In the genomic region with DNA sequence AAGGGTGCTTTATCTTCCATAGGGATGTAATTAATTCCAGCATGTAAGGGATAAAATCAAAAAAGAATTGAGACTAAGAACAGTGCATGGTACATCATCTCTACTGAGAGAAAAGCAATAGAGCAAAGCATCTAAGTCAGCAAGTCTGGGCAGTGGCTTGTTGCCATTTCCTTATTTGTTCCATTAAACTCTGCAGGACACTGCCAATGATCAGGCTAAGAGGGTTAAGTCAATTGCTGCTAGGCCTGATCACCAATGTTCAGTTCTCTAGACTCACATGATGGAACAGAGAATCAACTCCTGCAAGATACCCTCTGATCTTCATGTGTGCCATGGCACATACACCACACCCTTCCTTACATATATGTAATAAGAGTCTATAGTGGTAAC, we compare ENCODE assay signal across 13 mouse cellular contexts. TPM values are rescaled to one million over a fixed set of nuclear protein-coding genes. Genes with fewer than 3 reads are reported as not detected.
"Had no signal": no experiment of that assay in that cellular context is flagged by ENCODE, and none has a peak within 500 bp of the region (broad histone marks: within the 10 kb centered on the region; RNA-seq: fewer than 3 reads in every experiment).

No protein-coding gene starts in this region.

- H3K27ac ChIP-seq: kidney, postnatal 0 days; limb, embryonic 10.5 days; liver, embryonic 15.5 days; midbrain, embryonic 13.5 days; stomach, postnatal 0 days had no signal

- ATAC-seq: lung, postnatal 0 days had no signal

- H3K36me3 ChIP-seq: limb, embryonic 10.5 days; liver, embryonic 15.5 days; midbrain, embryonic 13.5 days had no signal

- H3K4me1 ChIP-seq: liver, embryonic 15.5 days; midbrain, embryonic 13.5 days had no signal

- H3K9ac ChIP-seq: liver, embryonic 15.5 days; midbrain, embryonic 13.5 days had no signal

- H3K27me3 ChIP-seq: liver, embryonic 15.5 days; midbrain, embryonic 13.5 days had no signal

- H3K4me3 ChIP-seq: limb, embryonic 10.5 days; liver, embryonic 15.5 days; midbrain, embryonic 13.5 days had no signal

- DNase-seq: kidney, adult 9 months; kidney, postnatal 36 days; lung, adult 2 months; lung, postnatal 36 days; thymus, postnatal 25 days had no signal

RNA-seq across cellular contexts. Expression of a gene that starts 57.1 kb away (rescaled TPM):
- total RNA-seq: megakaryocyte progenitor cell, adult 5-6 weeks; neutrophil, adult 5-6 weeks had no signal
- polyA plus RNA-seq: liver, embryonic 15.5 days had no signal
